Mouse (Mus musculus) lung, postnatal 0 days (tissue): ENCODE measurements around the gene Polr3a.

Experiments used
- CTCF ChIP-seq: IDR thresholded peaks from 2 replicates; pipeline ENCODE4 v1.5.1; 2016; ENCODE audit warnings: antibody characterized with exemption, mild to moderate bottlenecking
- EP300 ChIP-seq: IDR thresholded peaks from 2 replicates; pipeline ENCODE4 v1.6.1; 2016; ENCODE audit warnings: antibody characterized with exemption, mild to moderate bottlenecking, control low read depth

GRCm38 (mm10) chr14:24498561-24499255 lies 11.8 kb upstream of the Polr3a start:
- TF ChIP-seq CTCF (no peak), EP300 (no peak)
